Mouse (Mus musculus) limb, embryonic 15.5 days (tissue): ENCODE data around the gene Dap3. TPM values are rescaled to one million over a fixed set of nuclear protein-coding genes. Genes with fewer than 3 reads are reported as not detected.
A peak's percentile ranks its signal among the peaks of the same experiment; 100 is the strongest.
"Not testable (repeated sequence)": the region's sequence is repeated elsewhere in the genome, so short reads cannot be mapped to it uniquely, and the experiment has no call there.

ENCODE experiments used
- ATAC-seq: fragments of 200-750 bp; cut with Nextera tagmentation; 2 replicates; pipeline ENCODE4 v1.8.0; 2017; ENCODE audit warnings: low read depth, moderate TSS enrichment; ENCODE audit not compliant: insufficient number of reproducible peaks, low FRiP score, low TSS enrichment
- H3K27ac ChIP-seq: fragments of 300-500 bp; sonication (generic); 2 replicates; pipeline ENCODE4 v1.5.1; 2015; ENCODE audit warnings: moderate library complexity, mild to moderate bottlenecking, inconsistent platforms
- H3K27me3 ChIP-seq: fragments of 300-500 bp; sonication (generic); 2 replicates; pipeline ENCODE4 v1.6.1; 2015; ENCODE audit warnings: inconsistent platforms
- H3K36me3 ChIP-seq: fragments of 300-500 bp; sonication (generic); 2 replicates; pipeline ENCODE4 v1.6.1; 2015; ENCODE audit warnings: inconsistent platforms
- H3K4me1 ChIP-seq: fragments of 300-500 bp; sonication (generic); 2 replicates; pipeline ENCODE4 v1.6.1; 2015; ENCODE audit warnings: inconsistent platforms
- H3K4me2 ChIP-seq: fragments of 300-500 bp; sonication (generic); 2 replicates; pipeline ENCODE4 v1.6.1; 2015; ENCODE audit warnings: mild to moderate bottlenecking, inconsistent platforms
- H3K4me3 ChIP-seq: fragments of 300-500 bp; sonication (generic); 2 replicates; pipeline ENCODE4 v1.5.1; 2015; ENCODE audit warnings: mild to moderate bottlenecking, inconsistent platforms
- H3K9ac ChIP-seq: fragments of 300-500 bp; sonication (generic); 2 replicates; pipeline ENCODE4 v1.6.1; 2015; ENCODE audit warnings: inconsistent platforms
- H3K9me3 ChIP-seq: fragments of 300-500 bp; sonication (generic); 2 replicates; pipeline ENCODE4 v1.6.1; 2016; ENCODE audit warnings: inconsistent platforms
- WGBS: fragments of 180-500 bp; shearing (Covaris S2); methylation state at CpG from one replicate; pipeline ENCODE4 v1.1.7; 2015; 5-methylcytosine and 5-hydroxymethylcytosine counted together
- polyA plus RNA-seq: library from polyadenylated mRNA; unstranded; fragments of >200 nt; fragmentation: Nextera tagmentation; extraction: Ambion mirVana; gene quantifications from 2 replicates; pipeline ENCODE4 v1.2.1, GENCODE M21; 2015

Gene Dap3
- 142 and 145 TPM in 2 replicates for polyA plus RNA-seq

DNA sequence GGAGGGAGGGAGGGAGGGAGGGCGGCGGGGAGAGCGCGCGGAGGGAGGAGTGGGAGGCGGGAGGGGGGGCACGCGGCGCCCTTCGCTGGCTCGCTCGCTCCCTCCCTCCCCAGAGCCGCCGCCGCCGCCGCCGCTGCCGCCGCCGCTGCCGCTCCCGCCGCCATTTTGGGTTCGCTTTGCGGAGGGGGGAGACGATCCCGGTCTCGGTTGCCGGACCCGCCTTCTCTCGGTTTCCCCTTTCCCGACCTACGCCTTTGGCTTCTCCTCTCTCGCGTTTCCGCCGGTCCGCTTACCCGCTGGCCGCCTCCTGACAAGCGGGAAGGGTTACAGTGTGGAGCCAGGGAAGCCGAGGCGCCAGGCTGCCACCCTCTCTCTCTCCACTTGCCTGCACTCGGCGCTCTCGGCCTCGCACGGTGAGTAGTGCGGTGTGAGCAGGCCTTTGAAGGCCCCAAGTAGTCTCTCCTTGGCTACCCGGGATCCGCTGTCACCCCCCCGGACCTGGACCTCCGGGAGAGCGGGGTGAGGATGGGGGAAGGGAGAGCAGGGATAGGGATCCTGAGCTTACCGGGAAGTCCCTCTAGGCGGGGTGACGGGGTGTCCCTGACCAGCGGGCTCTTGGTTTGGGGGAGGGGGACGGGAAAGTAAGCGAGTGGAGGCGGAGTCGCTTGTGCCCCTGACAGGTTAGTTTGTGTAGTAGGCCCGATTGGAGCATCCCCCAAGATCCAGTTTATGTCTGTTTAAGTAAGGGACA, at the start of gene Dap3, which contains the start of gene Ash1l:
Dap3 (minus strand) TSS at position 606 of the 751 bp plus-strand sequence.
Ash1l (plus strand) TSS at position 47 of the 751 bp plus-strand sequence.
- peak; percentile 82 for ATAC-seq
- peak within 1 kb of the TSS; percentile 100 for H3K27ac ChIP-seq
- peak within 1 kb of the TSS; percentile 57 for H3K4me2 ChIP-seq
- no peaks in the 10 kb centered on the region for H3K9me3 ChIP-seq
- under 1% methylated on average over 42 of the region's 64 CpGs for WGBS
- no peaks in the 10 kb centered on the region for H3K27me3 ChIP-seq
- H3K36me3 ChIP-seq: no peaks in the 10 kb centered on the region
- H3K4me1 ChIP-seq: peaks cover 30% of the 10 kb centered on the region
- peak within 1 kb of the TSS; percentile 91 for H3K9ac ChIP-seq
- H3K4me3 ChIP-seq: peak within 1 kb of the TSS; percentile 84

DNA sequence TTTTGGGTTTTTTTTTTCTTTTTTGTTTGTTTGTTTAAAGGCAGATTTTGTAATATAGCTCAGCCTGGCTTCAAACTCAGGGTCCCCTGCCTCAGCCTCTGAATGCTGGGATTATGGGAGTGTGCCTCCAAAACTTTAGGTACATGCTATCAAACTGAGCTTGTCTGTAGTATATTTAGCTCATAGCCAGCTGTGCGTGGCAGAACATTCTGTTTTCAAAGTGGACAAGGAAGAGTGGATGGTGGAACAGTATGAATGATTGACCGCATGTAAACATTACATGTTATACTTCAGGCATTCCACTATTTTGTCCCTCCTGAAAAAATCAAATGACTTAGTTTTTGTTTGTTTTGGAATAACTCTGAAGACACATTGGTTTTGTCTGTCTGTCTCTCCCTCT, 41.8 kb upstream of the Dap3 start:
- H3K36me3 ChIP-seq: peaks cover 16% of the 10 kb centered on the region
- no peak overlapping the region for H3K4me2 ChIP-seq
- H3K27me3 ChIP-seq: no peaks in the 10 kb centered on the region
- H3K4me3 ChIP-seq: no peak overlapping the region
- H3K27ac ChIP-seq: no peak overlapping the region
- no peak for ATAC-seq
- no peaks in the 10 kb centered on the region for H3K9me3 ChIP-seq
- WGBS: 89% methylated on average over 2 of the region's 2 CpGs
- no peaks in the 10 kb centered on the region for H3K4me1 ChIP-seq
- H3K9ac ChIP-seq: no peak overlapping the region

DNA sequence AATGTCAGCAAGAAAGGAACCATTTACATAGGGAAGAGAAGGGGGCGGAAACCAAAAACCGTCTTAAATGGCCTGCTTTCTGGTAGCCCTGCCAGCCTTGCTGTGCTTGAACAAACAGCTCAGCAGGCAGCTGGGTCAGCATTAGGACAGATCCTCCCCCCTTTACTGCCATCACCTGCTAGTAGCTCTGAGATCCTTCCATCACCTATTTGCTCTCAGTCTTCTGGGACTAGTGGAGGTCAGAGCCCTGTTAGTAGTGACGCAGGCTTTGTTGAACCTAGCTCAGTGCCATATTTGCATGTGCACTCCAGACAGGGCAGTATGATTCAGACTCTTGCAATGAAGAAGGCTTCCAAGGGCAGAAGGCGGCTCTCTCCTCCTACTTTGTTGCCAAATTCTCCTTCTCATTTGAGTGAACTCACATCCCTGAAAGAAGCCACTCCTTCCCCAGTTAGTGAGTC, 33.0 kb upstream of the Dap3 start:
- H3K27me3 ChIP-seq: no peaks in the 10 kb centered on the region
- H3K9me3 ChIP-seq: no peaks in the 10 kb centered on the region
- ATAC-seq: no peak
- peaks cover 56% of the 10 kb centered on the region for H3K36me3 ChIP-seq
- H3K4me1 ChIP-seq: no peaks in the 10 kb centered on the region
- 68% methylated on average over 4 of the region's 4 CpGs for WGBS
- no peak overlapping the region for H3K9ac ChIP-seq
- H3K4me2 ChIP-seq: no peak overlapping the region
- H3K4me3 ChIP-seq: no peak overlapping the region
- H3K27ac ChIP-seq: no peak overlapping the region

DNA sequence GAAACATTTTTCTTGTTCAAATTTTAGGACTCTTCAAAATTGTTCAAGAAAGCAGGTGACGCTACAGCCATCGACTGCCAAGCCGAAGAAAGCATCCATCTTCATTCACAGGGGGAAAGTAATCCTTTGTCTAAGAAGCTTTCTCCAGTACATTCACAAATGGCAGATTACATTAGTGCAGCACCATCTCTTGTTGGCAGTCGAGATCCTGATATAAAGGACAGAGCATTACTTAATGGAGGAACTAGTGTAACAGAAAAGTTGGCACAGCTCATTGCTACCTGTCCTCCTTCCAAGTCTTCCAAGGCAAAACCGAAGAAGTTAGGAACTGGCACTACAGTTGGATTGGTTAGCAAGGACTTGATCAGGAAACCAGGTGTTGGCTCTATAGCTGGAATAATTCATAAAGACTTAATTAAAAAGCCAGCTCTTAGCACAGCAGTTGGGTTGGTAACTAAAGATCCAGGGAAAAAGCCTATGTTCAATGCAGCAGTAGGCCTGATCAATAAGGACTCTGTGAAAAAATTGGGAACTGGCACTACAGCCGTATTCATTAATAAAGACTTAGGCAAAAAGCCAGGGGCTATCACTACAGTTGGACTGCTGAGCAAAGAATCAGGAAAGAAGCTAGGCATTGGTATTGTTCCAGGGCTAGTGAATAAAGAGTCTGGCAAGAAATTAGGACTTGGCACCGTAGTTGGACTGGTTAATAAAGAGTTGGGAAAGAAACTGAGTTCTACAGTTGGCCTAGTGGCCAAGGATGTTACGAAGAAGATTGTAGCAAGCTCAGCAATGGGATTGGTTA, 30.4 kb upstream of the Dap3 start:
- no peak overlapping the region for H3K9ac ChIP-seq
- no peak overlapping the region for H3K27ac ChIP-seq
- H3K27me3 ChIP-seq: no peaks in the 10 kb centered on the region
- peaks cover 46% of the 10 kb centered on the region for H3K36me3 ChIP-seq
- no peak for ATAC-seq
- H3K4me3 ChIP-seq: no peak overlapping the region
- 88% methylated on average over 8 of the region's 8 CpGs for WGBS
- H3K4me2 ChIP-seq: no peak overlapping the region
- no peaks in the 10 kb centered on the region for H3K9me3 ChIP-seq
- H3K4me1 ChIP-seq: no peaks in the 10 kb centered on the region

DNA sequence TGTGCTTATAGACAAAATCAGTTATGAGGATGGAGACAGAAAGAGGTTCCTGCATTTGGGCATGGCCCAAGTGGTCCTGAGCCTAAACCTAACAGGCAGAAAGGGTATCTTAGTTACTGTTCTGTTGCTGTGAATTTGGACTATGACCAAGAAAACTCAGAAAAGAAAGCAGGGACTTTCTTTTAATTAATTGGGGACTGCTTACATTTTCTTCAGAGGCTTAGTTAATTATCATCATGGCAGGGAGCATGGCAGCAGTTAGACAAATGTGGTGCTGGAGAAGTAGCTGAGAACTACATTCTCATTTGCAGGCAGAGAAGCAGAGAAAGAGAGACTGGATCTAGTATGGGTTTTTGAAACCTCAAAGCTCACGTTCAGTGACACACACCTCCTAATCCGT, 24.0 kb upstream of the Dap3 start:
- no peak for ATAC-seq
- 91% methylated on average over 2 of the region's 2 CpGs for WGBS
- Histone ChIP-seq H3K9ac (no peak overlapping the region), H3K4me3 (no peak overlapping the region), H3K9me3 (no peaks in the 10 kb centered on the region), H3K4me1 (no peaks in the 10 kb centered on the region), H3K4me2 (no peak overlapping the region), H3K27ac (no peak overlapping the region), H3K27me3 (no peaks in the 10 kb centered on the region), H3K36me3 (0 out of 2 replicates have a peak, but pooled peaks cover 3% of the 10 kb centered on the region)

DNA sequence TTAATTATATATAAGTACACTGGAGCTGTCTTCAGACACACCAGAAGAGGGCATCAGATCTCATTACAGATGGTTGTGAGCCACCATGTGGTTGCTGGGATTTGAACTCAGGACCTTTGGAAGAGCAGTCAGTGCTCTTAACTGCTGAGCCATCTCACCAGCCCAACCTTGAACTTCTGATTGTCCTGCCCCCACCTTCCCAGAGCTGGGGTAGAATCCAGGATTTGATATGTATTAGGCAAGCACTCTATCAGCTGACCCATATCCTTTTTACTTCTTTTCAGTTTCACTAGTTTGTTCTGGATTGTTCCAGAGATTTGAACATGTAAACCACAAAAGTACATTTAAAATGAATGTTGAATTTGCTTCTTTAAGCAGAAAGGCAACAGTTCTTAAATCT, 12.2 kb upstream of the Dap3 start:
- H3K36me3 ChIP-seq: peaks cover 17% of the 10 kb centered on the region
- ATAC-seq, H3K9me3 ChIP-seq, H3K27me3 ChIP-seq, H3K4me2 ChIP-seq, H3K4me3 ChIP-seq, H3K9ac ChIP-seq, H3K27ac ChIP-seq, H3K4me1 ChIP-seq: not testable (repeated sequence)

DNA sequence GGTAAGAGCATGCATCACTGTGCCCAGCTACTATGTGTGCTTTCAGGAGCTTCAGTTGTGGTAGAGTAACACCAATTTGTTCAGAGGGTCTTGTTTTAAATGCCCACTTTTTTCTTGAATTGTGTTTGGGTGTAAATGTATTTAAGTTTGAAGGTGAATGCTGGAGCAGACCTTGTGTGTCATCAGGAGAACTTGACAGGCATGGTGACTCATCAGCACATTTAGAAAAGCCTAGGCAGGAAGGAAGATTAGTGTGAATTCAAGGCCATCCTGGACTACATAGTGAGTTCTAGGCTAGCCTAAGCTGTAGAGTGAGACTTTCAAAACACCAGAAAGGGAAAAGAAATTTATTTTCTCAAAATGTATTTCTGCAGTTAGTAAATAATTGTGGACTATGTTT, 2.8 kb upstream of the Dap3 start:
- Histone ChIP-seq H3K27ac (no peak overlapping the region), H3K4me1 (peaks cover 18% of the 10 kb centered on the region; the same call in 1 of the 2 replicates), H3K27me3 (no peaks in the 10 kb centered on the region), H3K36me3 (no peaks in the 10 kb centered on the region), H3K9me3 (no peaks in the 10 kb centered on the region), H3K4me3 (no peak overlapping the region), H3K9ac (no peak overlapping the region), H3K4me2 (no peak overlapping the region)
- ATAC-seq: no peak

DNA sequence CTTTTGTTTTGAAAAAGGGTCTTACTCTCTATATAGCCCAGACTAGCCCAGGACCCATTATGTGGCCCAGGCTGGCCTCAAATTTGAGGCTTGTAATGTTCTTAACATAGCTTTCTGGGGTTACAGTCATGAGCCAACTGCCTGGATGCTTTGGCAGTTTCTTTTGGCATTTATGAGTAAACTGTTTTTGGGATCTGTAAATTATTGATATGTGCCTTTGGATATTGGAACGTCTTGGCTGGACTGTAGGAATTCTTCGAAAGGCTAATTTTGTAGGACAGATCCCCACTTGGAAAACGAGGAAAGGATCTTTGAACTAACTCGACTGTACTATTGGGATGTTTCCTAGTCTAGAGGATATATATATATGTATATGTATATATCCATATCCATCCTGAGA, 2.3 kb upstream of the Dap3 start:
- no peak overlapping the region for H3K4me3 ChIP-seq
- no peak overlapping the region for H3K4me2 ChIP-seq
- H3K9me3 ChIP-seq: no peaks in the 10 kb centered on the region
- H3K27me3 ChIP-seq: no peaks in the 10 kb centered on the region
- no peaks in the 10 kb centered on the region for H3K36me3 ChIP-seq
- 79% methylated on average over 4 of the region's 4 CpGs for WGBS
- no peak for ATAC-seq
- peaks cover 21% of the 10 kb centered on the region for H3K4me1 ChIP-seq
- H3K9ac ChIP-seq: no peak overlapping the region
- no peak overlapping the region for H3K27ac ChIP-seq

DNA sequence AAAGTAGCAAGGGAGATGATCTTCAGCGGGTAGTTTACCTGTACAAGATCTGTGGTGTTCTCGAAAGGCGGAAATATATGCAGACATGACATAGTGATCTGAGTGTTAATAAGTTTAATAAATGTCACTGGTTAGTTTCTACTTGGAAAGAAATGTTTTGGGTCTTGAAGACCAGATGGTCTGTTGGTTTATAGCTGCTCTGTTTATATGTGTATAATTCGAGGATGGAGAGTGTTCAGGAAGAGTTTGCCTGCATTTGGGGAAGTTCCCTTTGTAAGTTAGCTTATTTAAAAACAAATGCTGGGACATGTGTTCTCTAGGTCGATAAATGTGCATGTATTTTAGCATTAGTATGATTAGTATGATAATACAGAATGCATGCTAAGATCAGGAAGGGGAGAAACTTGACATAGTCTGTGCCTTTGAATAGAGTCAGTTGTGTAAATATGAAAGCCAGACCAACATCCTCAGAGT, 383 bp upstream of the Dap3 start:
- H3K9me3 ChIP-seq: no peaks in the 10 kb centered on the region
- no peak for ATAC-seq

DNA sequence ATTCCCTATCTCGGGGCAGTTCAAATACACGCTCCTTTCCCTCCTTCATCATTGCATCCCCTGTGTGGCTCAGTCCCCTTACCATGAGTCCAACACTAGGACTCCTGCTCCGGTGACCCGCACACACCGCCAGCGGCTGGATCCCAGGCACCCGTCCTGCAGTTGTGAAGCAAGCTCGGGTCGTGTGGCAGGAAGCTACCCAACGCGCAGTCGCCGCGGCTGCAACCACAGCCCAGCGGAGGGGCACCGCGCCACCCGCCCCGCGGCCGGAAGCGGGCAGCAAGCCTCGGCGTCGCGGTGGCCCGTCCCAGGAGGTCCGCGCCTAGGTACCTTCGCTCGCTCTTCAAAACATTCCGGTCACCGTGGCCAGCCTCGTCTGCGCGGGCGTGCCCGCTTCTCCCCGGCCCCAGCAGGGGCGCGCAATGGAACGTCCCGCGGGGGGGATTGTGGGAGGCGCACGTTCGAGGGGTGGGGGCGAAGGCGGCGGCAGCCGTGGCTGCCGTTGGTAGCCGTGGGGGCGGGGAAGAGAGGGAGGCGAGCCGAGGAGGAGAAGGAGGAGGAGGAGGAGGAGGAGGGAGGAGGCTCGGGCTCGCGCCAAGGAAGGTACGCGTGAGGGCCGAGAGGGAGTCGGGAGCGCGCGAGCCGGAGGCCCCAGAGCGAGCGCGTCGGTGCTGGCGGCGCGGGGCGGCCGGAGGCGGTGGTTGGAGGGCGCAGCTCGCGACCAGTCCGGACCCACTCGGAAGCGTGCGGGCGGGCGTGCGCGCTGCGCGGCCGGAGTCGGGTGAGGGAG, 1.0 kb downstream of the Dap3 start:
- H3K9ac ChIP-seq: peak overlapping the region; percentile 91
- H3K4me3 ChIP-seq: peak overlapping the region; percentile 84
- ATAC-seq: peak; percentile 91
- no peaks in the 10 kb centered on the region for H3K36me3 ChIP-seq
- no peaks in the 10 kb centered on the region for H3K27me3 ChIP-seq
- no peaks in the 10 kb centered on the region for H3K9me3 ChIP-seq
- peaks cover 30% of the 10 kb centered on the region for H3K4me1 ChIP-seq
- H3K4me2 ChIP-seq: peak overlapping the region; percentile 57
- WGBS: under 1% methylated on average over 62 of the region's 92 CpGs
- peak overlapping the region; percentile 100 for H3K27ac ChIP-seq

More for the DNA sequence above, 383 bp upstream of the Dap3 start:
- Histone ChIP-seq H3K4me2 (peak overlapping the region; percentile 50), H3K27ac (peak overlapping the region; percentile 100), H3K36me3 (no peaks in the 10 kb centered on the region), H3K27me3 (no peaks in the 10 kb centered on the region), H3K4me3 (peak overlapping the region; percentile 84), H3K4me1 (peaks cover 30% of the 10 kb centered on the region), H3K9ac (peak overlapping the region; percentile 91)
- 2% methylated on average over 5 of the region's 5 CpGs for WGBS

DNA sequence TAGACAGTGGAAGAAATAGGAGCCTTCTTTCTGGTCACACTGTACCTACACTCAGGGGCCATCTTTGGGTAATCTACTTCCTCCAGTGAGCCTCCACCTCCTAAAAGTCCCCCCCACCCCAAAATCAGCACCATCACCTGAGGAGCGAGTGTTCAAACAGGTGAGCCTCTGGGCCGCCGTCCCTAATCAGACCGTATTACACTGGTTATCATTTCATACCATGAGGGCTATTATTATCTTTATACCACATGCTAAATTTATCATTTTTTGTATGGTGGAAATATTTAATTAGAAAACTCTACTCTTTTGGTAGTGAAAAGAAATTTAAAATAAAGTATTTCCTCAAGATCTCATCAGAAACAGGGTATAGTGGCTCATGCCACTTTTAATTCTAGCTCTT, 6.9 kb downstream of the Dap3 start:
- Histone ChIP-seq H3K9me3 (no peaks in the 10 kb centered on the region), H3K4me1 (peaks cover 14% of the 10 kb centered on the region), H3K9ac (no peak overlapping the region), H3K27ac (no peak overlapping the region), H3K4me2 (no peak overlapping the region), H3K27me3 (no peaks in the 10 kb centered on the region), H3K4me3 (no peak overlapping the region), H3K36me3 (peaks cover 28% of the 10 kb centered on the region)
- 89% methylated on average over 4 of the region's 4 CpGs for WGBS
- ATAC-seq: no peak
